Mouse (Mus musculus) adrenal gland, adult 18-20 months (tissue): ENCODE data around the gene Nrip3. TPM values are rescaled to one million over a fixed set of nuclear protein-coding genes. Genes with fewer than 3 reads are reported as not detected.

ENCODE experiments used
- DNase-seq, 2 experiments: peaks; one replicate each; pipeline ENCODE4 v3.0.0; 2021 to 2022; ENCODE audit warnings: low spot score in 2 of 2
- total RNA-seq, 2 experiments: library from RNA; stranded (reverse); gene quantifications; 1 replicate in 1 of 2; 2 replicates in 1 of 2; pipeline ENCODE4 v1.2.3; 2021

The Nrip3 gene
- total RNA-seq, 2 experiments from 2014 or later: 0.73 to 1.0 TPM

DNA sequence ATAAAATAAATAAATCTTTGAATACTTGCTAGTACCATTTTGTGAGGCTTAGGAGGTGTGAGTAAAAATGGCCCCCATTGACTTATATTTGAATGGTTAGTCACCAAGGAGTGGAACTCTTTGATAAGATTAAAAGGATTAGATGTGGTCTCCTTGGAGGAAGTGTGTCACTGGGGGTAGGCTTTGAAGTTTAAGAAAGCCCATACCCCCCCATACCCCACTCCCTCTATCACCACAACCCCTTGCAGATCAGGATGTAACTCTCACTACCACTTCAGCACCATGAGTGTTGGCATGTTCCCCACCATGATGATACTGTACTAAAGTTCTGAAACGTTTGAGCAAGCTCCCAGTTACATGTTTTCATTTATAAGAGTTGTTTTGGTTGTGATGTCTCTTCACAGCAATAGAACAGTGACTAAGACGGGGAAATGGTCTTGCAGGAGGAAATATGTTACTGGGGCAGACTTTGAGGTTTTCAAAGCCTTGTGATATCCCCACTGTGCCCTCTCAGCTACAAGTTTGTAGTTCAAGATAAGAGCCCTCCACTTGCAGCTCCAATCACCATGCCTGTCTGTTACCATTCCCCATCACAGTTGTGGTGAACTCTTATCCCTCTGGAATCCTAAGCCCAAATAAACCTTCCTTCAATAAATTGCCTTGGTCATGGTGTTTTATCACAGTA is 13.0 kb downstream of the Nrip3 start:
- no peak for DNase-seq

DNA sequence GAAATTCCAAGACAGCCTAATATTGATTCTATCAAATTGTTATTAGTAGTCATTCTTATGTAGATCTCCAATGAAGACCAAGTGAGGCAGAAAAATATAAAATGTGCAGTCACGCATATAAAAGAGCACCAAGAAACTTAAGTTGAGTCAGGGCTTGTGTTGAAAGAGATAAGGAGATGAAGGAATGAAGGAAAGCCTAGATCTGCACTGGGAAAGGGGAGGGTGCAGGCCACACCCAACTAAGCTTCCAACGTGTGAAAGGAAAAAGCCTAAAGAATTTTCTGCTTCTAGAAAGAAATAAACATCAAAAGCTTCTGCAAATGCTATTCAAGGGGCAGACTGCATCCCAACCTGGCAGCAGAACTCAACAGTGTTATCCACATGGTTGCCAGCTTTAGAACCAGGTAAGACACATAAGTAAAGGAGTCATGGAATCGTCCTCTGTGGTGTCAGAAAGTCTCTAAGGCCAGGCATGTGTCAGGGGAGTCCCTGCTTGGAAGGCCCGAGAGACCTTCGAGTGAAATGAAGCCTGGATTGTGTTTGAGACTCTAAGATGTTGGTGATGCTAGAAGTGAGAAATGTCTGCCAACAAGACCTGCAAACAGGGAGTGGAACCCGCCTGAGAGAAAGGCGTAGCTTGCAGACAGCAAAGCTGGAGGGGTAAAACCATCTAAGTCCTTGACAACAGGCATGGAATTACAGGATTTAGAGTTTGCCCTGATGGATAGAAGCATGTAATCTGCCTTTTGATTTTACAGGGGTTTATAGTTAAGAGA is 14.1 kb downstream of the Nrip3 start:
- no peak for DNase-seq

DNA sequence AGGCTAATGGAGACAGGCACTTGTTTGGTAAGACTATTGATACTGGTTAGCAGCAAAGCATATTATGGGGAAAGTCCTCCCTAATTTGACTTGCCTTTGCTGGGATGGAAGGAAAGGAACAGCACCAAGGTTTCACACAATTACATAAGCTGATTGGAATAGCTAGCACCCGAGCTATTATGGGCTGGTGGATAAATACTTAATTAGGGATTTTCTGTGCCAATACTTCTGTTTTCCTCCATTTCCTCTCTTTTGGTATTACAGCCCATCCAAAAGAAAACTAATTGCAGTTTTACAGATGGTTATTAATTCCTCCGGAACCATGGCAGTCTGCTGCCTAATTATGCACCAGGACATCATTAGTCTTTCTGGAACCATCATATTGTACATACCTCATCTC is 17.8 kb downstream of the Nrip3 start:
- DNase-seq: no peak

DNA sequence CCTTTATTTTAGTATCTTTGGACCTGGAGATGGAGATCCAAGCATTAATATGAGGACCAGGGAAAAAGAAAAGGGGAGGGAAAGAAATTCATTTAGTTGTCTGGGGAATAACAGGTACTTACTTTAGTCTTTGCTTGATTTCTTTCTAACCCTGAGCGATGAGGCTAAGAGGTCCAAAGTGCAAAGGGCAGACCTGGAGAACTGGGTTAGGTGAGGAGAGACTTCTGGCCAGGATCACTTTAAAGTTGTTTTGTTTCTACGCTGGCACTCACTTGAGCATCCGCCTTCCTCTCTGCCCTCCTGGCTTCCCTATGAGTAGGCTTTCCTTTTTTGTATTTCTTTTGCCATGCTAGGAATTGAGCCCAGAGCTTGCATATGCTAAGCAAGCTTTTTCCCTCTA is 25.5 kb downstream of the Nrip3 start:
- DNase-seq: no peak

DNA sequence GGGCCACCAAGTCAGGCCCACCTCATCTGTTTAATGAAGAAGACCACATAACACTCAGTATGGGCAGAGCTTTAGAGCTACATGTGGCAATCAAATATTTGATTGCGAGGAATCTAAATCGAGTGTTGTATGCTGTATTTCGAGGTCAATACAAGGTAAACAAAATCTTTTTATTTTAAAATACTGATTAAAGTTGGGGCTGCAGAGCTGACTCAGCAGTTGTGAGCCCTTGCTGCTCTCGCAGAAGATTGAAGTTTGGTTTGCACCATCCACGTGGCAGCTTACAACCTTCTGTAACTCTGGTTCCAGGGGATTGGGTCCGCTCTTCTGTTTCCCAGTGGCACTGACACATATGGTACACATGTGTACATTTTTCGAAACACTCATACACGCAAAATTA is 27.8 kb downstream of the Nrip3 start:
- no peak for DNase-seq

DNA sequence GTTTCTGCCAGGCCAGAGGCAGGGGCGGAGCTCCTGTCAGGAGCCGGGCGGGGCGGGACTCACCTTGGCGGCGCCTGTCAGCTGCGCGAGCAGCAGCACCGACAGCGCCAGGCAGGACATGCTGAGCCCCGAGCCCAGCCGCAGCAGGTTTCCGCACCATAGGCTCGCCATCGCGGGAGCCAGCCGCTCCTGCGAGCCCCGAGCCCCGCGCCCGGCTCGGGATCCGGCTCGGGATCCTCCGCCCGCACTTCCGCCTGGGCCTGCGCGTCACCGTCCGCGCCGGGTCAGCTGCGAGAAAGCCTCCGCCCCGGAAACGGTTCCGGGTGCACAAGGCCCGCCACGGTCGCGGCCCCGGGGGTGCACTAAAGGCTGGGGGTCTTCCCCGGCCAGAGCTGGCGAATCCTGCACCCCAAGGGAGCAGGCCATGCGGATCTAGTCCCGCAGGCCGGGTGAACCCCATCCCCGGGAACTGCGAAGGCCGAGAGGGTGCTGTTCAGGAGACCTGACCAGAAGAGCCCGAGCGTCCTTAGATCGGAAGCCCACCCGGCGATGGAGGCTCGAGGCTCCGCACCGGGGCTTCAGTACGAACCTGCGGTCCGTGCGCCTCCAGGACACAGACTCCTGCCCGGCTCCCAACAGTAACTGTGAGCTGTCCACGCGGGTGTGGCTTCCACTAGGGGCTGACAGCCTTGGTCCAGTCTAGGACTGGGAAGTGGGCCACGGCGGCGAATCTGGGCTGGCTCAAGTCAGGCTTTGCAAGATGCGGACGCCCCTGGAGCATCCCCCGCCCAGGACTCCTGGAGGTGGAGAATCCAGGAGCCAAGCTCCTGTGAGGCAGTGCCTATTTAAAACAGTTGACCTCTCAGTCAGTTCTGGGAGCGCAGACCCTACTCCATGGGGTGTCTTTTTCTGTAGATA is 29.6 kb downstream of the Nrip3 start, which contains the start of gene Tmem9b:
TSS of gene Tmem9b (minus strand) at position 868 of the 918 bp plus-strand sequence.
- DNase-seq: peak; percentile 81 to 86

DNA sequence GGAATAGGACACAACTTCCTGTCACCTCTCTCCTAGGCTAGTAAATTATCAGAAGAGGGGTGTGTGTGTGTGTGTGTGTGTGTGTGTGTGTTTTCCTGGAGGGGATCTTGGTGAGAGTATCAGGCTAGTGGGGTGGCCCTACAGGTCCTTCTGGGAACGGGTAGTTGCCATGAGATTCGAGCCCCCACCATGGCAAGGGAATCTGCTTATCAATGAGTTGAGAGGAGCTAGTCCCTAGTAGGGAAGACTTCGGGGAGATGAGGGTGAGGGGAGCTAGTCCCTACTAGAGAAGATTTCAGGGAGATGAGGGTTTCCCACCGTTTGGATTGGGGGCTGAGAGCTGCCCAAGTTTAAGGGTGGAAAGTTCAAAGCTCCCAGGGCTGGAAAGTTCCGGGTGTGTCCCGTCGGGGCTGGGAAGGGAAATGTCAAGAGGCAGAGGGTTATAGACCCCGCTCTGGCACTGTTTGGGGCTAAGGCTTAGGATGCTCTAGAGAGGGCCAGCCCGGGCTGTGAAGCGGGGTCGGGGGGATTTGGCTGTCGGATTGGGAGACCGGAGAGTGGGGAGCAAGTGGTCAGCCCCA is 30.3 kb downstream of the Nrip3 start:
- DNase-seq: no peak

DNA sequence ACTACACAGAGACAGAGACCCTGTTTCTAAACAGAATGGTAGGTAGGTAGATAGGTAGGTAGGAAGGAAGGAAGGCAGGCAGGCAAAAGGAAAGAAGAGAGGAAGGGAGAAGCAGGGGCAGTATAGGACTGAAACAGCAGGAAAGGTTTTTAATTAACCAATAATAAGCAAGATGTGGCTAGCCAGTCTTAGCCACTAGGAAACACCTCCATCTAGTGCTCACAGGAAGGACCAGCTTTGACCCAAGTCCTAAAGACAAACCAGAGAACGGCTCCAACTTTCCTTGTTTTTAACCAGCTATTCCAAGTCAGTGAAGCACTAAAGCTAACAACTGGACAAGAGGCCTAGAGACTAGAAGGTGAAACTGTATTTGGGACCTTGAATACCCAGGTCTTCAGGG is 34.1 kb downstream of the Nrip3 start:
- DNase-seq: no peak

DNA sequence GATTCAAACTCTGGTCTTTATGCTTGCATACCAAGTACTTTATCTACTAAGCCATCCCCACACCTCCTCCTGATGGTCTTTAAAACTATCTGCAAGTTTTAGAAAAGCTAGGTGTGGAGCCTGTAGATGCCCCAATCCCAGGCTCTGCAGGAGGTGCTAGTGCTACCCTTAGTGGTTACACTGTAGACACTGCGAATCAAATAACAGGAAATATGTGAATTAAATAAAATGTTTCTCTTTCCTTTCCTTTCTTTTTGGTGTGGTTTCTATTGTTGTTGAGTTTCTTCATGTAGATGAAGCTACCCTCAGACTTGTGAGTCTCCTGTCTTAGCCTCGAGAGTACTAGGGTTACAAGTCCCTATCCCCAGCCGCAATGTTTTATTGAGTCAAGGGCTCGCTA is 40.1 kb downstream of the Nrip3 start:
- DNase-seq: no peak

DNA sequence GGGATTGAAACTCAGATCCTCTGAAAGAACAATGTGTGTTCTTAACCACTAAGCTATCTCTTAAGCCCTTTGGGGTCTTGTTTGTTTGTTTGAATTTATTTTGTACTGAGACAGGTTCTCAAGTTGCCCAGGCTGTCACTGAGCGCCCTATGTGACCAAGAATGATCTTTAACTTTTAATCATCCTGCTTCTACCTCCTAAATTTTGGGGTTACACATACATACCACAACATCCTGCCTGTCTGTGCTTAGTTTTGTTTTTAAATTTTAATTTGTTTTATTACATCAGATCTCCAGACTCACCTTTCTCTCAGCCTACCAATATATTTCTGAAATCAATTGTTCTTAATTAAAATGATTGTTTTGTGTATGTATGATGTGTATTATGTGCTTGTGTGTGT is 40.8 kb downstream of the Nrip3 start:
- DNase-seq: no peak

DNA sequence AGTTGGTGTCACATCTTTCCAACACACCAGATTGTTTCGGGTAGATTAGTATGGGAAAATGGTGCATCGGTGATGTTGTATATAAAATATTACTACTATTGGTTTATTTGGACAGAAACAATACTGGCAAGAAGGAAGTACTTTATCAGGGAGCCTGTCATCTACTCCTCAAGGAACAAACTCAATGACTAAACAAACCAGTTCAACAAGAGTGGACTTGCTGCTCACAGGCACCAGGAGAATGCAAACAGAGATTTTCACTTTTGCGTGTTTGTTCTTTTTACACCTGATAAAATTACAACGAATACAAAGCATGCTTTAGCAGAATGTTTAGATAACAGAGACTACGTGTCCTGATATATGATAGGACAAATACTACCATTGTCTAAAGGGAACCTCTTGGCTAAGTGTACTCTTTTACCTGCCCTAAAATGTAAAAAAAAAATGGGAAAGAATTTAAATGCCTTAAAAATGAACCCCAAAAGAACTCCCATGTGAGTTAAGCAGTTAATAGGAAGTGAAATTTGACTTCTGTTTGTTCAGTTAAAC is 41.9 kb downstream of the Nrip3 start:
- DNase-seq: no peak

DNA sequence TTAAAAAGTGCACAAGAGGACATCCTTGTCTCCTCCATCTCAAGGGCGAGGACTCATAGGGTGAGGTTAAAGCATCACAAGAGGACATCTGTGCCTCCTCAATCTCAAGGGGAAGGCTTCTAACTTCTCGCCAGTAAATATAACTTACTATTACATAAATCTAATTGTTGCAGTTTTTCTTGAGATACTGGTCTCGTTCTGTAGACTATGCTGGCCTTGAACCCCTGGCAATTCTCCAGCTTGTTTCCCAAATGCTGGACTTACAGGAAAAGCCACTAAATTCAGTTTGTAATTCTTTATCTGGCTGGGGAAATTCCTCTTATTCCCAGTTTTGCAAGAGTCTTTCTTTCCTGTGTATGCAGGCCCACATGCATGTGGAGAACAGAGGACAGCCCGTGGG is 47.0 kb downstream of the Nrip3 start:
- no peak for DNase-seq

DNA sequence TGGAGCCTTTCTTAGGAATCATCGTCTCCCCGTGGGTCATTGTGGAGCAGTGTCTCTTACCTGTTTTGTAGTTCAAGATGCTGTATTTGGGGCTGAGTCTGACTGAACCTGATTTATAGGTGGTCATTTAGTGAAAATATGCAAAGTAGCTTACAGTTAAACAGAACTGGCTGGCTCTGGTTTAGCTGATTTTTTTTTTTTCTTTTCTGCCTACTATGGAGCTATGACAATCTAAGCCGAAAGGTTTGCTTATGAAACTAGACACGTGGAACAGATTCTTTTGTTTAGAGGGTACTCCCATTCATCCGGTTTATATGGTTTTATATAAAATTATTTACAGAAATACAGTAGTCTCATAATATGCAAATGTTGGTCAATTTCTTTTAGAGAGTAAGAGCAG is 50.2 kb downstream of the Nrip3 start, which contains the start of gene Ascl3:
TSS of gene Ascl3 (minus strand) at position 101 of the 400 bp plus-strand sequence.
- no peak for DNase-seq

DNA sequence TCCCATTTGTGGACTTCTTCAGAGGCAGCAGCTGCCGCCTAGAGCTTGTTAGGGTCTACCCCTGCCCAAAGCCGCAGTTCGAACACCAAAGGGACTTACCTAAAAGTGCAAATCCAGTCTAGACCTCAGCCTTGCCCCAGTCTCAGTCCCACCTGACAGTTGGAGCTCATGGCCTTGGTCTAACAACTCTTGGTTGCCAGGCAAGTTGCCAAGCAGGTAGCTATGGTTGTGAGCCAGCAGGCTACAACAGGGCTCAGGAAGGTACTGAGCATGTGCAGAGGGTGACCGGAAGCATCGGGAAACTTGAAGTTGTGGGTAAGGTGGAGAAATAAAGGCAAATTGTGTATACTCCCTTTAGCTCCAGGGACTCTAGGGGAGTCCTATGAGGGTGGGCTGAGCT is 58.1 kb downstream of the Nrip3 start, which contains the start of gene BC051019:
TSS of gene BC051019 (minus strand) at position 154 of the 400 bp plus-strand sequence.
- no peak for DNase-seq

DNA sequence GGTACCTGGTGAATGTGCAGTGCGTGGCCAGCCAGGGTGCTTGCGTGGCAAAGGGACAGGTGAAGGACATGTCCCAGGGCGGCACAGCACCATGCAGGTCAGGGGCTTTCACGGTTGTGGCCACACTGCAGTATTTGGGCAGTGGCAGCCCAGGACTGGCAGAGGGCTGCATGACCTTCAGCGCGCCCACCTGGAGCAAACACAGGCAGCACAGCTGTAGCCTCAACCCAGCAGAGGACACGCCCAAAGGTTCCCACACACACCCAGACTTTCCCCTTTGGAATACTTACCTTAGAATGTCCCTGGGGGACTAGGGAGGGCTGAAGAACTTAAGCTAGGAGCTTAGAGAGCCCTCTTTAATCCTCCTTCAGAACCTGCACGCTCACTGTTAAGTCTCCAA is 58.7 kb downstream of the Nrip3 start:
- DNase-seq: no peak

DNA sequence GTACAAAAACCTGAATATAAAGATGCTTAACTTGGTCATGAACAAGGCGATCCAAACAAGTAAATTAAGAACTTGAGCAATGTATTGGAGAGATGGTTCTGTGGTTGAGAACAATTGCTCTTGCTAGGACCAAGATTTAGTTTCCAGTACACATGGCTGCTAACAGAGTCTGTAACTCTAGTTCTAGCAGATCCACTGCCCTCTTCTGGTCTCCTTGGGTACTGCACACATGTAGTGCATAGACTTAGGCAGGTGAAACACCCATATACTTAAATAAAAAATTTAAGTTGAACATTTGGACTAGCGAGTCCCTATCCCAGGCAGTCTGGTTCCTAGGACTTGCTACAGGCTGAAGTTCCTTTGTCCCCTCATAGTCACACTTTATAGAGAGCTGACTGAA is 59.2 kb downstream of the Nrip3 start:
- DNase-seq: no peak

DNA sequence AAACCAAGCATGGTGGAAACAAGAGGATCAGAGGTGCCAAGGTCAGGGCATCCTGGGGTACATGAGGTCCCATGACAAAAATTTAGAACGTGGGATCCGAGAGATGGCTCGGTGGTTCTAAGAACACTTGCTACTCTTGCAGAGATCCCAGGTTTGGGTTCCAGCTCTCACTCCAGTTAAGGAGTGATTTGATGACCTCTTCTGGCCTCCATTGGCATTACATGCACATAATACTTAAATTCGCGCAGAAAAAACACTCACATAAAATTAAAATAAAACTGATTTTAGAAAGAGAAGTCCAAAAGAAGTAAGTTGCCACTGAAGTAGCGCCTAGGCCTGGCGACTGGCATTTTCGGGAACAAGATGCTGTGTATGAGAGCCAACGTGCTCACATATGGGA is 62.5 kb downstream of the Nrip3 start:
- DNase-seq: peak in 1 of 2 experiments; percentile 24

DNA sequence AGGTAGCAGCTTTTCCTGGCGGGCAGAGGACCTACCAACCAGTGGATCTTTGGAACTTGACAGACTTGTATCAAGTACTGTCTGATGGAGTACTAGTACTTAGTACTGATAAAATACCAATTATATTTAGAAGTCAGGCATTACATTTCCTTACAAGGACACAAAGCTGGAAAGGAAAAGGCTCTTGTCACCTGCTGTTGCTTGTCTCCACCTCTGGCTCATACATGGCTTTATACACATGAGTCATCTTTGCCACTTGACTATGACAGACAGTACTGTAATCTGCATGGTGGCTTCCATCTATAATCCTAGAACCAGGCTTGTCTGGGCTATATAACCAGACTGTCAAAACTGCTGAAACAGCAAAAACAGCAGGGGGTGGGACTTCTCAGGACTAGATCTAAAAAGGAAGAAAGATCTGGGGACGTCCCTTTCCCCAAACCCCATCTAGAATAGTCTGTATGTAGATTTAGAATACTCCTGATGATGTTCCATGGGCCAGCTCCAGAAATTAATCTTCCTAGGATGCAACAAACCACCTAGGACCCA is 68.3 kb downstream of the Nrip3 start:
- no peak for DNase-seq

DNA sequence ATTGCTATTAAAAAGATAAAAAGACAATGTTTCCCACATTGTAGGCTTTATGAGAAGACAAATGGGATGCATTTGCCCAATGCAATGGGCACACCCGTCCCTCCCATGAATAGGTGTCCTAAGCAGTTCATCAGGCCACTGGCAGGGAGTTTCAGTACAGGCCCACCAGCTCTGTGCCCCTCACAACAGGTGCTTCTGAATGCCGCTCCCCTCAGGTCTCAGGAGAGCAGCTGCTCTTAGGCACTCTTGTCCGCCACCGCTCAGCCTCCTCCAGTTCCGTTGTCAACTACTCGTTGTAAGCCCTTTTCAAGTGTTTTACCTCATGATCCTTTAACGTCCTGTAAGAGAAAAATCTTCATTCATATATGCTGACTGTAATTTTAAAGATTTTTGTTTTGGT is 69.6 kb downstream of the Nrip3 start:
- DNase-seq: no peak

DNA sequence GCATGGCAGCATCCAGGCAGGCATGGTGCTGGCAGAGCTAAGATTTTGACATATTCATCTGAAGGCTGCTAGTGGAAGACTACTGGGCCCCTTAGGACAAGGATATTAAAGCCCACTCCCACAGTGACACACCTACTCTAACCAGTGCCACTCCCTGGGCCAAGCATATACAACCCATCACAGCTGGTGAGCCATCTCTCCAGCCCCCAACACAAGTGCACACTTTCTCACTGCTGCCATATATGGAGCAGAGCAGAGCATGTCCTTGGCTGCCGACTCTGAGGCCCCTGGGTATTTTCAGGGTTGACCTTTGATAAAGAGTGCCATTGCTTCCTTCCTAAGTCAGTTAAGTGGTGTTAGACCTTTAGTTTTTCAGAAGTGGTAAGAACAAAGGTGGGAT is 71.8 kb downstream of the Nrip3 start:
- DNase-seq: no peak
